Mouse (Mus musculus) G1E (cell line): Measurements from ENCODE around the gene Frmd5. TPM values are rescaled to one million over a fixed set of nuclear protein-coding genes. Genes with fewer than 3 reads are reported as not detected.

ENCODE experiments used
- ATAC-seq: 2 replicates; pipeline ENCODE4 v1.8.0; 2016; ENCODE audit warnings: mild to moderate bottlenecking; ENCODE audit not compliant: insufficient number of reproducible peaks, poor library complexity, low FRiP score, severe bottlenecking; ENCODE audit errors: extremely low read depth
- DNase-seq: peaks from one replicate; pipeline ENCODE4 v3.0.0; 2012; ENCODE audit warnings: low spot score
- H3K27me3 ChIP-seq: 2 replicates; pipeline ENCODE4 v1.6.1; 2012; ENCODE audit warnings: mild to moderate bottlenecking, low read length, inconsistent platforms; ENCODE audit not compliant: insufficient read depth
- H3K36me3 ChIP-seq: replicated peaks from 2 replicates; pipeline ENCODE3; 2012; ENCODE audit warnings: mild to moderate bottlenecking, inconsistent platforms
- H3K4me1 ChIP-seq: 2 replicates; pipeline ENCODE4 v1.6.1; 2012; ENCODE audit warnings: low read depth, low read length, inconsistent platforms, mixed read lengths; ENCODE audit not compliant: insufficient read depth
- H3K4me3 ChIP-seq: 2 replicates; pipeline ENCODE4 v1.5.1; 2012; ENCODE audit warnings: low read depth, mild to moderate bottlenecking, inconsistent platforms, low read length, moderate library complexity, mixed read lengths
- H3K9me3 ChIP-seq: replicated peaks from 2 replicates; pipeline ENCODE4 v1.6.1; 2012; ENCODE audit warnings: inconsistent platforms
- CTCF ChIP-seq: IDR thresholded peaks from 2 replicates; pipeline ENCODE4 v1.5.1; 2012; ENCODE audit warnings: low read depth, low read length, inconsistent platforms, mixed read lengths
- GATA1 ChIP-seq: IDR thresholded peaks from 2 replicates; pipeline ENCODE4 v1.6.1; 2012; ENCODE audit warnings: borderline replicate concordance, low read length, inconsistent platforms, mixed read lengths
- GATA2 ChIP-seq: IDR thresholded peaks from 2 replicates; pipeline ENCODE4 v1.6.1; 2012; ENCODE audit warnings: low read depth, low read length, inconsistent platforms, borderline replicate concordance
- POLR2AphosphoS5 ChIP-seq: IDR thresholded peaks from 2 replicates; pipeline ENCODE4 v1.6.1; 2012; ENCODE audit warnings: low read depth, low read length, inconsistent platforms; ENCODE audit not compliant: insufficient replicate concordance
- TAL1 ChIP-seq: conservative IDR thresholded peaks from 2 replicates; pipeline ENCODE4 v1.6.1; 2012; ENCODE audit warnings: low read depth, low read length, inconsistent platforms, mixed read lengths
- polyA plus RNA-seq: library from polyadenylated mRNA; stranded (reverse); fragments of >175 nt; gene quantifications from 2 replicates; pipeline ENCODE4 v1.2.3, GENCODE M21; 2012
- total RNA-seq, 2 experiments: library from RNA; stranded (forward) in 1 of 2; stranded (reverse) in 1 of 2; fragments of 200-1000 nt in 1 of 2; fragments of >200 nt in 1 of 2; fragmentation: Nextera tagmentation in 1 of 2; gene quantifications; 2 replicates each; pipeline ENCODE4 v1.2.3; 2014 to 2017

Gene Frmd5
- total and polyA plus RNA-seq, 3 experiments = 12.8 to 79.4 (median 20.6) TPM

GRCm38 (mm10) chr2:121809126-121809525 is 2.2 kb upstream of the Frmd5 start:
- TF ChIP-seq GATA1 = no peak
- TF ChIP-seq CTCF = no peak
- TF ChIP-seq GATA2 = no peak
- no peak for TF ChIP-seq POLR2AphosphoS5
- TF ChIP-seq TAL1 = no peak
- DNase-seq (no peak), ATAC-seq (no peak)
- Histone ChIP-seq H3K4me1 (peaks cover 65% of the 10 kb centered on the region), H3K9me3 (no peaks in the 10 kb centered on the region), H3K27me3 (peaks cover 10% of the 10 kb centered on the region; the same call in 1 of the 2 replicates), H3K36me3 (no peaks in the 10 kb centered on the region), H3K4me3 (no peak overlapping the region)

GRCm38 (mm10) chr2:121806171-121806943 is 530 bp downstream of the Frmd5 start:
- no peak for DNase-seq
- no peak for ATAC-seq
- Histone ChIP-seq H3K36me3 (no peaks in the 10 kb centered on the region), H3K4me3 (peak overlapping the region; percentile 93), H3K27me3 (peaks cover 10% of the 10 kb centered on the region; the same call in 1 of the 2 replicates), H3K9me3 (no peaks in the 10 kb centered on the region), H3K4me1 (peaks cover 61% of the 10 kb centered on the region)
- TF ChIP-seq CTCF = no peak
- no peak for TF ChIP-seq POLR2AphosphoS5
- no peak for TF ChIP-seq TAL1
- no peak for TF ChIP-seq GATA2

- Histone ChIP-seq H3K9me3 (no peaks in the 10 kb centered on the region), H3K27me3 (0 out of 2 replicates have a peak, but pooled peaks cover 2% of the 10 kb centered on the region), H3K4me1 (peaks cover 9% of the 10 kb centered on the region; the same call in 1 of the 2 replicates), H3K36me3 (no peaks in the 10 kb centered on the region), H3K4me3 (no peak overlapping the region)
- ATAC-seq (no peak), DNase-seq (no peak)
- TF ChIP-seq GATA1 (no peak), TAL1 (no peak), POLR2AphosphoS5 (no peak), CTCF (no peak), GATA2 (no peak)
Observed at GRCm38 (mm10) chr2:121799051-121799450, 7.8 kb downstream of the Frmd5 start.

- TF ChIP-seq GATA1 = no peak
- no peak overlapping the region for H3K4me3 ChIP-seq
- DNase-seq (no peak), ATAC-seq (no peak)
- H3K4me1 ChIP-seq = no peaks in the 10 kb centered on the region; the same call in 1 of the 2 replicates
- 0 out of 2 replicates have a peak, but pooled peaks cover 2% of the 10 kb centered on the region for H3K27me3 ChIP-seq
- H3K9me3 ChIP-seq = no peaks in the 10 kb centered on the region
- H3K36me3 ChIP-seq = no peaks in the 10 kb centered on the region
Observed at GRCm38 (mm10) chr2:121795995-121796394, 10.9 kb downstream of the Frmd5 start.

GRCm38 (mm10) chr2:121789777-121790176 is 17.1 kb downstream of the Frmd5 start:
- peaks cover 17% of the 10 kb centered on the region for H3K4me1 ChIP-seq
- no peak overlapping the region for H3K4me3 ChIP-seq
- H3K9me3 ChIP-seq = no peaks in the 10 kb centered on the region
- ATAC-seq = no peak
- no peaks in the 10 kb centered on the region for H3K27me3 ChIP-seq
- DNase-seq = no peak
- TF ChIP-seq TAL1 (no peak), POLR2AphosphoS5 (no peak), GATA2 (no peak)
- H3K36me3 ChIP-seq = no peaks in the 10 kb centered on the region

- H3K36me3 ChIP-seq = no peaks in the 10 kb centered on the region
- peaks cover 17% of the 10 kb centered on the region for H3K4me1 ChIP-seq
- no peak for ATAC-seq
- DNase-seq = no peak
- TF ChIP-seq GATA1 (no peak), CTCF (no peak), TAL1 (no peak)
- H3K27me3 ChIP-seq = no peaks in the 10 kb centered on the region
- H3K9me3 ChIP-seq = no peaks in the 10 kb centered on the region
- no peak overlapping the region for H3K4me3 ChIP-seq
Observed at GRCm38 (mm10) chr2:121788415-121788814, 18.5 kb downstream of the Frmd5 start.

- no peaks in the 10 kb centered on the region for H3K27me3 ChIP-seq
- H3K4me1 ChIP-seq = peaks cover 17% of the 10 kb centered on the region
- H3K4me3 ChIP-seq = peak overlapping the region; percentile 30; the same call in 1 of the 2 replicates
- peak; percentile 35 for DNase-seq
- ATAC-seq = peak; percentile 60
- no peaks in the 10 kb centered on the region for H3K36me3 ChIP-seq
- no peaks in the 10 kb centered on the region for H3K9me3 ChIP-seq
- TF ChIP-seq TAL1 (no peak), CTCF (no peak), GATA2 (no peak), GATA1 (no peak), POLR2AphosphoS5 (no peak)
Observed at GRCm38 (mm10) chr2:121787767-121788166, 19.1 kb downstream of the Frmd5 start.
